Mouse (Mus musculus): ENCODE measurements around the gene Pfdn2.
"Not testable (repeated sequence)": the region's sequence is repeated elsewhere in the genome, so short reads cannot be mapped to it uniquely, and the experiment has no call there.

DNA sequence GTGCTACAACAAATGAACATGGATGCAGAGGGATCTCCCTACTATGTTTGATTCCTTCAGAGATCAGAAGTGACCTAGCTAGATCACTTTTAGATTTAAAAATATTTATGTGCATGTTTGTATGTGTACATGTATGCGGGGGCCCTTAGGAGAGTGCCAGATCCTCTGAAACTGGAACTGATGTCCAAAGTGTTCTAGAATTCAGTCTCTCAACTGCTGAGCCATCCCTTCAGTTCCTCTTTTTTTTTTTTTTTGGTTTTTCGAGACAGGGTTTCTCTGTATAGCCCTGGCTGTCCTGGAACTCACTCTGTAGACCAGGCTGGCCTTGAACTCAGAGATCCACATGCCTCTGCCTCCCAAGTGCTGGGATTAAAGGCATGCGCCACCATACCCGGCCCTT, 18.9 kb upstream of the Pfdn2 start:
- not testable (repeated sequence) for TF ChIP-seq CTCF, EP300 (IDR thresholded peaks at IDR 0.05; ENCODE audit: low read depth)
